Mouse (Mus musculus) erythroblast, adult 5-6 weeks (primary cell): Measurements from ENCODE around the gene Msl3l2. TPM values are rescaled to one million over a fixed set of nuclear protein-coding genes. Genes with fewer than 3 reads are reported as not detected.

Source experiments
- total RNA-seq, 2 experiments: library from RNA; stranded (forward) in 1 of 2; stranded (reverse) in 1 of 2; fragments of 150-400 nt in 1 of 2; fragments of 200-764, 138-1000 nt in 1 of 2; gene quantifications; 2 replicates each; pipeline versions ENCODE4 v1.2.3 to v1.2.4; 2015 to 2017; ENCODE audit warnings: low replicate concordance in 2 of 2

The Msl3l2 gene
- total RNA-seq, 2 experiments from 2014 or later, result 2.8 to 6.9 TPM

Other genes with a start within 250 kb of the Msl3l2 start
- not detected in 2 replicates for gene Tbc1d32, start 121.8 kb downstream of the Msl3l2 start, total RNA-seq (2015; ENCODE audit: low replicate concordance)
- gene Tbc1d32, start 121.8 kb downstream of the Msl3l2 start, total RNA-seq (2017; ENCODE audit: low replicate concordance), result 0.26 and 0.70 TPM in 2 replicates